Mouse (Mus musculus): ENCODE measurements around the gene Slc4a2.

GRCm38 (mm10) chr5:24420381-24420780 is 3.3 kb upstream of the Slc4a2 start:
- TF ChIP-seq POLR2A (IDR thresholded peaks at IDR 0.05; ENCODE audit: borderline replicate concordance, extremely low read depth, low read depth, low read length) (no peak), CTCF (IDR thresholded peaks at IDR 0.05; ENCODE audit: insufficient read depth, low read length) (no peak)

Measured in lung, adult 2 months (tissue).